Mouse (Mus musculus): Measurements from ENCODE around the gene Tekt1. TPM values are rescaled to one million over a fixed set of nuclear protein-coding genes. Genes with fewer than 3 reads are reported as not detected.

Gene Tekt1
- total RNA-seq, 1 experiment = 4.0 TPM

DNA sequence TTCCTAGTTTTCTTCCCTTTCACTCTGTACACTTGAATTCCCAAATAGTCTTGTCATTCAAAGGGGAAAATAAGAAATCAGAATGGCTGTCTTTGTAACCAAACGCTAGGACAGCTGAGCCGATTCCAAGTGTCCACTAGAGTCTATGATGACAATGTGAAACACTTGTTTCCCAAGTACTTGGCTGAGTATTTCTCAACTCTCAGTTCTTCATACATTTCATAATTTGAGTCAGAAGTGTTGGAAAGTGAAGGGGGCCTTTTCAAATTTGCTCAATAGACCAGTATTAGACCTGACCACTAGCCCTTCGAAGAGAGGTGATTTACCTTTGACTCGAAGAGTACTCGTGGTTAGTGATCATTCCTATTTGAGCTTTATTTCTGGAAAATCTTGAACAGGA lies 2.3 kb upstream of the Tekt1 start:
- Histone ChIP-seq H3K4me1 (ENCODE audit: control insufficient read depth in 2 of 2, insufficient read depth in 2 of 2, low read length in 2 of 2, poor library complexity in 1 of 2) (peaks cover 0 to 4% of the 10 kb centered on the region in 2 experiments; a peak in 1 of 4 replicates), H3K27ac (ENCODE audit: insufficient read depth, low read depth, low read length, poor library complexity, severe bottlenecking) (no peak overlapping the region), H3K4me3 (ENCODE audit: insufficient read depth in 1 of 2, low read depth in 1 of 2, low read length in 2 of 2, poor library complexity in 1 of 2, severe bottlenecking in 1 of 2) (no peak overlapping the region), H3K36me3 (ENCODE audit: control insufficient read depth, insufficient read depth, low read length, poor library complexity, severe bottlenecking) (no peaks in the 10 kb centered on the region), H3K9ac (ENCODE audit: insufficient read depth, low read depth, low read length, poor library complexity, severe bottlenecking) (no peak overlapping the region), H3K9me3 (ENCODE audit: control insufficient read depth, insufficient read depth, low read depth, low read length) (no peaks in the 10 kb centered on the region)
- no peak for DNase-seq (ENCODE audit: low read depth, low spot score)
- TF ChIP-seq MAFK (IDR thresholded peaks at IDR 0.05; ENCODE audit: insufficient read depth, low read depth, low read length) (no peak), ZC3H11A (IDR thresholded peaks at IDR 0.05; ENCODE audit: borderline replicate concordance, low read depth, low read length) (no peak), ZNF384 (IDR thresholded peaks at IDR 0.05; ENCODE audit: low read depth, low read length) (no peak), HCFC1 (IDR thresholded peaks at IDR 0.05; ENCODE audit: borderline replicate concordance, insufficient read depth, low read length) (no peak)
- in situ Hi-C loops (cut with MboI; ENCODE audit: low sequenced_read_pairs in 2 of 2, unreplicated experiment in 2 of 2) = no loop called here

GRCm38 (mm10) chr11:72363523-72364240 lies 1.4 kb upstream of the Tekt1 start:
- no peaks in the 10 kb centered on the region for H3K36me3 ChIP-seq (ENCODE audit: control insufficient read depth, insufficient read depth, low read length, poor library complexity, severe bottlenecking)
- H3K9me3 ChIP-seq (ENCODE audit: control insufficient read depth, insufficient read depth, low read depth, low read length) = no peaks in the 10 kb centered on the region
- no peak for DNase-seq (ENCODE audit: low read depth, low spot score)
- H3K27ac ChIP-seq (ENCODE audit: insufficient read depth, low read depth, low read length, poor library complexity, severe bottlenecking) = no peak overlapping the region
- TF ChIP-seq ZNF384 (IDR thresholded peaks at IDR 0.05; ENCODE audit: low read depth, low read length) (no peak), ZC3H11A (IDR thresholded peaks at IDR 0.05; ENCODE audit: borderline replicate concordance, low read depth, low read length) (no peak), CHD2 (IDR thresholded peaks at IDR 0.05; ENCODE audit: low read depth, low read length) (no peak), HCFC1 (IDR thresholded peaks at IDR 0.05; ENCODE audit: borderline replicate concordance, insufficient read depth, low read length) (no peak), MAFK (IDR thresholded peaks at IDR 0.05; ENCODE audit: insufficient read depth, low read depth, low read length) (no peak)
- H3K4me1 ChIP-seq (ENCODE audit: control insufficient read depth in 2 of 2, insufficient read depth in 2 of 2, low read length in 2 of 2, poor library complexity in 1 of 2) = peaks cover 0 to 4% of the 10 kb centered on the region in 2 experiments; a peak in 1 of 4 replicates
- no peak overlapping the region for H3K9ac ChIP-seq (ENCODE audit: insufficient read depth, low read depth, low read length, poor library complexity, severe bottlenecking)
- in situ Hi-C loops (cut with MboI; ENCODE audit: low sequenced_read_pairs in 2 of 2, unreplicated experiment in 2 of 2) = no loop called here
- H3K4me3 ChIP-seq (ENCODE audit: insufficient read depth in 1 of 2, low read depth in 1 of 2, low read length in 2 of 2, poor library complexity in 1 of 2, severe bottlenecking in 1 of 2) = no peak overlapping the region

DNA sequence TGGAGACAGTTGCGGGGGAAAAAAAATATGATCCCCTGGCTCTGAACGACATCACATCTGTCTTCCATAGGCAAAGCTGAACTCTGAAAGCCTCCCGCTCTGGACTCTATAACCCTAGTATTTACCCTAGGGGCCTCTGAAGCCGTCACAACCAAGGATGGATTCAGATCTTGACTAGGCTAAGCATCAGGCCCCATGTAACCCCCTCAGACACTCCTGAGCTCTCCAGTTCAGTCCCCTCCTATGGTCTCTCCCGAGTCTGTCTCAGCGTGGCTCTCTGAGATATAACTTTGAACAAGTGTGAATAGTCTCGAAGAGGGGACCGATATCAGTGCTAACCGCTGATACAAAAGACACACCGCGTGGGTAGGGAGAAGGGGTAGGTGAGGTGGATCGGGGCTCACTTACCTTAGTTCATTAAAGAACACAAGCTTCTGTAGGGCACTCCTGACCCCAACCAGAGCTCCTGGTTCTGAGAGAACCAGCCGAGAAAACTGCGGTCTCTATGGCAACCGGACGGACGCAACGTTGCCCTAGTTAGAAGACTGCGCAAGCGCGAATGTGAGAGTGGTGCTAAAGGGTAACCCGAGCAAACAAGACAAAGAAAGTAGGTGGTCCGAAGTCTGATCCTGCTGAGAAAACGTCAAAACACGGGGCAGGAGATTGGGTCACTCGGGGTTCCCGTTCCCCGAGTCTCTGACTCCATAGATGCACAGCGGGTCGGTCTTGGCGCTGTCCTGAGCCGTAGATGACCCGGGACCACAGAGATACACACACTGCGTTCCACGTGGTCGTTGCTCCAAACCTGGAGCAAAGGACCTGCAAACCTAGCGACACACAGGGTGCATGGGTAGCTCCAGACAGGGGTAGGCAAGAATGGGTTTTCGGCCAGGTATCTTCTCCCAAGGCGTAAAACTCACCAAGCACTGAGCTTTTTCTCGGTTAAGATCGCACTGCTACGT lies 576 bp downstream of the Tekt1 start:
- Histone ChIP-seq H3K36me3 (ENCODE audit: control insufficient read depth, insufficient read depth, low read length, poor library complexity, severe bottlenecking) (no peaks in the 10 kb centered on the region), H3K27ac (ENCODE audit: insufficient read depth, low read depth, low read length, poor library complexity, severe bottlenecking) (no peak overlapping the region), H3K4me1 (ENCODE audit: control insufficient read depth in 2 of 2, insufficient read depth in 2 of 2, low read length in 2 of 2, poor library complexity in 1 of 2) (peaks cover 0 to 7% of the 10 kb centered on the region in 2 experiments; a peak in 2 of 4 replicates), H3K9me3 (ENCODE audit: control insufficient read depth, insufficient read depth, low read depth, low read length) (no peaks in the 10 kb centered on the region), H3K4me3 (ENCODE audit: insufficient read depth in 1 of 2, low read depth in 1 of 2, low read length in 2 of 2, poor library complexity in 1 of 2, severe bottlenecking in 1 of 2) (peak overlapping the region; percentile 39 to 49), H3K9ac (ENCODE audit: insufficient read depth, low read depth, low read length, poor library complexity, severe bottlenecking) (peak overlapping the region; percentile 29; the same call in 1 of the 2 replicates)
- in situ Hi-C loops (cut with MboI; ENCODE audit: low sequenced_read_pairs in 2 of 2, unreplicated experiment in 2 of 2) = no loop called here
- no peak for TF ChIP-seq ZC3H11A (IDR thresholded peaks at IDR 0.05; ENCODE audit: borderline replicate concordance, low read depth, low read length)
- no peak for TF ChIP-seq MAFK (IDR thresholded peaks at IDR 0.05; ENCODE audit: insufficient read depth, low read depth, low read length)
- no peak for TF ChIP-seq ZNF384 (IDR thresholded peaks at IDR 0.05; ENCODE audit: low read depth, low read length)
- TF ChIP-seq HCFC1 (IDR thresholded peaks at IDR 0.05; ENCODE audit: borderline replicate concordance, insufficient read depth, low read length) = no peak
- TF ChIP-seq CHD2 (IDR thresholded peaks at IDR 0.05; ENCODE audit: low read depth, low read length) = no peak
- peak; percentile 88 for DNase-seq (ENCODE audit: low read depth, low spot score)

- Histone ChIP-seq H3K9ac (ENCODE audit: insufficient read depth, low read depth, low read length, poor library complexity, severe bottlenecking) (peak overlapping the region; percentile 56; the same call in 1 of the 2 replicates), H3K4me1 (ENCODE audit: control insufficient read depth in 2 of 2, insufficient read depth in 2 of 2, low read length in 2 of 2, poor library complexity in 1 of 2) (peaks cover 5 to 10% of the 10 kb centered on the region in 2 experiments; a peak in 3 of 4 replicates), H3K4me3 (ENCODE audit: insufficient read depth in 1 of 2, low read depth in 1 of 2, low read length in 2 of 2, poor library complexity in 1 of 2, severe bottlenecking in 1 of 2) (peak overlapping the region; percentile 40 to 50; a peak in 3 of 4 replicates), H3K36me3 (ENCODE audit: control insufficient read depth, insufficient read depth, low read length, poor library complexity, severe bottlenecking) (peaks cover 5% of the 10 kb centered on the region; the same call in 1 of the 2 replicates), H3K27ac (ENCODE audit: insufficient read depth, low read depth, low read length, poor library complexity, severe bottlenecking) (peak overlapping the region; percentile 17; the same call in 1 of the 2 replicates), H3K9me3 (ENCODE audit: control insufficient read depth, insufficient read depth, low read depth, low read length) (no peaks in the 10 kb centered on the region)
- DNase-seq (ENCODE audit: low read depth, low spot score) = peak; percentile 87
- TF ChIP-seq ZC3H11A (IDR thresholded peaks at IDR 0.05; ENCODE audit: borderline replicate concordance, low read depth, low read length) (peak; percentile 82), ZNF384 (IDR thresholded peaks at IDR 0.05; ENCODE audit: low read depth, low read length) (no peak), HCFC1 (IDR thresholded peaks at IDR 0.05; ENCODE audit: borderline replicate concordance, insufficient read depth, low read length) (no peak), CHD2 (IDR thresholded peaks at IDR 0.05; ENCODE audit: low read depth, low read length) (no peak), MAFK (IDR thresholded peaks at IDR 0.05; ENCODE audit: insufficient read depth, low read depth, low read length) (0 out of 2 replicates have a peak, but pooled peaks have one; percentile 7)
- in situ Hi-C loops (cut with MboI; ENCODE audit: low sequenced_read_pairs in 2 of 2, unreplicated experiment in 2 of 2) = loop anchor here (5.0 kb wide), 2 partner anchors 72 to 77 kb away; no protein-coding TSS in a partner anchor
Observed at GRCm38 (mm10) chr11:72354971-72355728, 7.1 kb downstream of the Tekt1 start.

Data from ES-E14 (cell line).